Mouse (Mus musculus) intestine, embryonic 14.5 days (tissue): ENCODE results near the gene Ctbp1. TPM values are rescaled to one million over a fixed set of nuclear protein-coding genes. Genes with fewer than 3 reads are reported as not detected.

Experiments
- ATAC-seq: fragments of 200-750 bp; cut with Nextera tagmentation; replicated peaks from 2 replicates; pipeline ENCODE4 v1.8.0; 2017; ENCODE audit warnings: low read depth, moderate number of reproducible peaks, moderate TSS enrichment, moderate library complexity; ENCODE audit not compliant: low FRiP score, low TSS enrichment
- DNase-seq: peaks from one replicate; pipeline ENCODE4 v3.0.0-alpha.2; 2018; ENCODE audit warnings: low spot score
- H3K27ac ChIP-seq: fragments of 300-500 bp; sonication (generic); 2 replicates; pipeline ENCODE4 v1.5.1; 2014; ENCODE audit warnings: low read depth, mild to moderate bottlenecking, control low read depth
- H3K27me3 ChIP-seq: fragments of 300-500 bp; sonication (generic); replicated peaks from 2 replicates; pipeline ENCODE4 v1.6.1; 2014; ENCODE audit warnings: low read length, control low read depth; ENCODE audit not compliant: control insufficient read depth, insufficient read depth
- H3K36me3 ChIP-seq: fragments of 300-500 bp; sonication (generic); 2 replicates; pipeline ENCODE4 v1.6.1; 2014; ENCODE audit warnings: low read length, control low read depth; ENCODE audit not compliant: control insufficient read depth, insufficient read depth
- H3K4me1 ChIP-seq: fragments of 300-500 bp; sonication (generic); replicated peaks from 2 replicates; pipeline ENCODE4 v1.6.1; 2014; ENCODE audit warnings: low read length, control low read depth, mixed read lengths; ENCODE audit not compliant: control insufficient read depth, insufficient read depth
- H3K4me2 ChIP-seq: fragments of 300-500 bp; sonication (generic); 2 replicates; pipeline ENCODE4 v1.6.1; 2014; ENCODE audit warnings: low read length
- H3K4me3 ChIP-seq: fragments of 300-500 bp; sonication (generic); 2 replicates; pipeline ENCODE4 v1.5.1; 2014; ENCODE audit warnings: low read depth, low read length, control low read depth, mixed read lengths
- H3K9ac ChIP-seq: fragments of 300-500 bp; sonication (generic); 2 replicates; pipeline ENCODE4 v1.6.1; 2014; ENCODE audit warnings: mild to moderate bottlenecking, low read length
- H3K9me3 ChIP-seq: fragments of 300-500 bp; sonication (generic); 2 replicates; pipeline ENCODE4 v1.6.1; 2016; ENCODE audit warnings: low read length, control low read depth; ENCODE audit not compliant: control insufficient read depth
- WGBS: fragments of 180-500 bp; shearing (Covaris S2); extraction: QIAGEN DNeasy Blood & Tissue Kit; methylation state at CpG from one replicate; pipeline ENCODE4 v1.1.7; 2014; 5-methylcytosine and 5-hydroxymethylcytosine counted together
- polyA plus RNA-seq: library from polyadenylated mRNA; unstranded; fragments of >200 nt; fragmentation: Nextera tagmentation; extraction: Ambion mirVana; gene quantifications from 2 replicates; pipeline ENCODE4 v1.2.1, GENCODE M21; 2014

Ctbp1 gene
- polyA plus RNA-seq, 1 experiment from 2014 or later = 359 TPM

- Histone ChIP-seq H3K4me3 (no peak overlapping the region), H3K27me3 (no peaks in the 10 kb centered on the region), H3K4me1 (no peaks in the 10 kb centered on the region), H3K36me3 (no peaks in the 10 kb centered on the region), H3K9me3 (no peaks in the 10 kb centered on the region), H3K9ac (no peak overlapping the region), H3K4me2 (no peak overlapping the region), H3K27ac (no peak overlapping the region)
- 40% methylated on average over 1 of the region's 1 CpGs for WGBS
- DNase-seq = no peak
- ATAC-seq = no peak
Measured at GRCm38 (mm10) chr5:33281428-33281827, 6.6 kb upstream of the Ctbp1 start.

- WGBS = 50% methylated on average over 5 of the region's 5 CpGs
- no peak overlapping the region for H3K9ac ChIP-seq
- DNase-seq (no peak), ATAC-seq (no peak)
- H3K4me3 ChIP-seq = no peak overlapping the region
- H3K4me2 ChIP-seq = no peak overlapping the region
- H3K36me3 ChIP-seq = no peaks in the 10 kb centered on the region
- H3K27ac ChIP-seq = no peak overlapping the region
- H3K9me3 ChIP-seq = no peaks in the 10 kb centered on the region
- H3K27me3 ChIP-seq = no peaks in the 10 kb centered on the region
- H3K4me1 ChIP-seq = no peaks in the 10 kb centered on the region
Measured at GRCm38 (mm10) chr5:33278950-33279349, 4.2 kb upstream of the Ctbp1 start.

GRCm38 (mm10) chr5:33277286-33277685 is 2.5 kb upstream of the Ctbp1 start:
- 75% methylated on average over 2 of the region's 2 CpGs for WGBS
- H3K4me2 ChIP-seq = no peak overlapping the region
- no peaks in the 10 kb centered on the region for H3K9me3 ChIP-seq
- peaks cover 9% of the 10 kb centered on the region; the same call in 1 of the 2 replicates for H3K36me3 ChIP-seq
- H3K4me3 ChIP-seq = no peak overlapping the region
- no peak overlapping the region for H3K27ac ChIP-seq
- no peak overlapping the region for H3K9ac ChIP-seq
- no peaks in the 10 kb centered on the region for H3K27me3 ChIP-seq
- ATAC-seq (no peak), DNase-seq (no peak)
- H3K4me1 ChIP-seq = peaks cover 11% of the 10 kb centered on the region

- Histone ChIP-seq H3K9me3 (no peaks in the 10 kb centered on the region), H3K36me3 (peaks cover 19% of the 10 kb centered on the region; the same call in 1 of the 2 replicates), H3K4me2 (peak overlapping the region; percentile 57), H3K4me1 (peaks cover 21% of the 10 kb centered on the region), H3K4me3 (peak overlapping the region; percentile 96), H3K27me3 (no peaks in the 10 kb centered on the region), H3K9ac (no peak overlapping the region), H3K27ac (no peak overlapping the region)
- no peak for DNase-seq
- ATAC-seq = no peak
- 29% methylated on average over 1 of the region's 1 CpGs for WGBS
Measured at GRCm38 (mm10) chr5:33275754-33276153, 960 bp upstream of the Ctbp1 start.

- WGBS = 1% methylated on average over 91 of the region's 97 CpGs
- H3K4me3 ChIP-seq = peak overlapping the region; percentile 96
- H3K4me1 ChIP-seq = peaks cover 21% of the 10 kb centered on the region
- DNase-seq = peak; percentile 97
- peak; percentile 57 for ATAC-seq
- H3K27me3 ChIP-seq = no peaks in the 10 kb centered on the region
- no peaks in the 10 kb centered on the region for H3K9me3 ChIP-seq
- H3K36me3 ChIP-seq = peaks cover 25% of the 10 kb centered on the region
- peak overlapping the region; percentile 92 for H3K9ac ChIP-seq
- H3K4me2 ChIP-seq = peak overlapping the region; percentile 84
- peak overlapping the region; percentile 96 for H3K27ac ChIP-seq
Measured at GRCm38 (mm10) chr5:33274085-33274952, 475 bp downstream of the Ctbp1 start.

- Histone ChIP-seq H3K27ac (peak overlapping the region; percentile 96), H3K4me2 (peak overlapping the region; percentile 84), H3K9me3 (no peaks in the 10 kb centered on the region), H3K36me3 (peaks cover 31% of the 10 kb centered on the region), H3K9ac (peak overlapping the region; percentile 92), H3K4me1 (peaks cover 21% of the 10 kb centered on the region), H3K4me3 (peak overlapping the region; percentile 96), H3K27me3 (no peaks in the 10 kb centered on the region)
- WGBS = 9% methylated on average over 6 of the region's 6 CpGs
- ATAC-seq (peak; percentile 6; the same call in 1 of the 2 replicates), DNase-seq (no peak)
Measured at GRCm38 (mm10) chr5:33273777-33274084, 1.1 kb downstream of the Ctbp1 start.

- Histone ChIP-seq H3K36me3 (peaks cover 37% of the 10 kb centered on the region), H3K27ac (peak overlapping the region; percentile 96), H3K4me1 (peaks cover 21% of the 10 kb centered on the region), H3K4me3 (peak overlapping the region; percentile 96), H3K9ac (peak overlapping the region; percentile 92), H3K4me2 (peak overlapping the region; percentile 84), H3K9me3 (no peaks in the 10 kb centered on the region), H3K27me3 (no peaks in the 10 kb centered on the region)
- 78% methylated on average over 7 of the region's 7 CpGs for WGBS
- no peak for ATAC-seq
- no peak for DNase-seq
Measured at GRCm38 (mm10) chr5:33272845-33273776, 1.7 kb downstream of the Ctbp1 start.

GRCm38 (mm10) chr5:33272146-33272545 is 2.6 kb downstream of the Ctbp1 start:
- Histone ChIP-seq H3K27me3 (no peaks in the 10 kb centered on the region), H3K9me3 (no peaks in the 10 kb centered on the region), H3K4me3 (no peak overlapping the region), H3K9ac (no peak overlapping the region), H3K4me2 (no peak overlapping the region), H3K36me3 (peaks cover 47% of the 10 kb centered on the region), H3K27ac (no peak overlapping the region), H3K4me1 (peaks cover 21% of the 10 kb centered on the region)
- 79% methylated on average over 7 of the region's 7 CpGs for WGBS
- DNase-seq = no peak
- no peak for ATAC-seq
